Mouse (Mus musculus) cortical plate, adult 2 months (tissue): ENCODE data around the gene Katna1. TPM values are rescaled to one million over a fixed set of nuclear protein-coding genes. Genes with fewer than 3 reads are reported as not detected.
"Not testable (repeated sequence)": the region's sequence is repeated elsewhere in the genome, so short reads cannot be mapped to it uniquely, and the experiment has no call there.

Source experiments
- H3K27ac ChIP-seq: fragments of 200-500 bp; 2 replicates; pipeline ENCODE4 v1.5.1; 2012; ENCODE audit warnings: low read length, control low read depth, inconsistent platforms; ENCODE audit not compliant: insufficient read depth
- H3K4me1 ChIP-seq: fragments of 200-500 bp; 2 replicates; pipeline ENCODE4 v1.6.1; 2011; ENCODE audit warnings: low read length; ENCODE audit not compliant: control insufficient read depth, insufficient read depth
- H3K4me3 ChIP-seq: fragments of 200-500 bp; 2 replicates; pipeline ENCODE4 v1.5.1; 2011; ENCODE audit warnings: mild to moderate bottlenecking, low read length, control low read depth; ENCODE audit not compliant: insufficient read depth
- CTCF ChIP-seq: fragments of 200-500 bp; IDR thresholded peaks from 2 replicates; pipeline ENCODE4 v1.5.1; 2011; ENCODE audit warnings: mild to moderate bottlenecking, control low read depth, low read length; ENCODE audit not compliant: insufficient read depth; ENCODE audit errors: extremely low read depth
- POLR2A ChIP-seq: fragments of 200-500 bp; IDR thresholded peaks from 2 replicates; pipeline ENCODE4 v1.6.1; 2011; ENCODE audit warnings: mild to moderate bottlenecking, low read length, control low read depth; ENCODE audit not compliant: insufficient read depth; ENCODE audit errors: extremely low read depth
- polyA plus RNA-seq: library from polyadenylated mRNA; depleted of rRNA; stranded (reverse); fragments of >200 nt; gene quantifications from 2 replicates; pipeline ENCODE4 v1.2.3, GENCODE M21; 2012

The Katna1 gene
- polyA plus RNA-seq, 1 experiment: 10.4 TPM

DNA sequence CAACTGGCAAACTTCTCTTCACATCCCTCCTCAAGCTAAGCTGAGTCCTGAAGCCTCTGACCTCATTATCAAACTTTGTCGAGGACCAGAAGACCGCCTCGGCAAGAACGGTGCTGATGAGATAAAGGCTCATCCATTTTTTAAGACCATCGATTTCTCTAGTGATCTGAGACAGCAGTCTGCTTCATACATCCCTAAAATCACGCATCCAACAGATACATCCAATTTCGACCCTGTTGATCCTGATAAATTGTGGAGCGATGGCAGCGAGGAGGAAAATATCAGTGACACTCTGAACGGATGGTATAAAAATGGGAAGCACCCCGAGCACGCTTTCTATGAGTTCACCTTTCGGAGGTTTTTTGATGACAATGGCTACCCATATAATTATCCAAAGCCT, 13.3 kb upstream of the Katna1 start:
- TF ChIP-seq CTCF (no peak), POLR2A (no peak)
- H3K27ac ChIP-seq: no peak overlapping the region
- no peak overlapping the region for H3K4me3 ChIP-seq
- H3K4me1 ChIP-seq: no peaks in the 10 kb centered on the region

GRCm38 (mm10) chr10:7715056-7715455, 10.7 kb upstream of the Katna1 start:
- TF ChIP-seq POLR2A: no peak
- TF ChIP-seq CTCF: no peak
- no peak overlapping the region for H3K27ac ChIP-seq
- no peak overlapping the region for H3K4me3 ChIP-seq
- H3K4me1 ChIP-seq: no peaks in the 10 kb centered on the region

DNA sequence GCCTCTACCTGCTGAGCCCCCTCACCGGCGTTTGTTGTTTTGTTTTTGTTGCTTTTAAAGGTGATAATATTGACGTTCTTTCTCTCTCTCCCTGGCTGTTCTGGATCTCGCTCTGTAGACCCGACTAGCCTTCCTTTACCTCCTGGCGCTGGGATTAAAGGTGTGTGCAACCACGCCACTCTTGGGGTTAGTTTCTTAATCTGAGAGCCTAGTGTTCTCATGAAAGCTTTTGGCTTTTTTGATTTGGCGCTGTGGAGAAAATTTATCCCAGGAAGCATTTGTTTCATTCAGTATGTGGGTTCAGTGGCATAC, 657 bp downstream of the Katna1 start:
- Histone ChIP-seq H3K4me3 (peak overlapping the region; percentile 58), H3K27ac (no peak overlapping the region), H3K4me1 (peaks cover 2% of the 10 kb centered on the region; the same call in 1 of the 2 replicates)
- no peak for TF ChIP-seq POLR2A
- no peak for TF ChIP-seq CTCF

DNA sequence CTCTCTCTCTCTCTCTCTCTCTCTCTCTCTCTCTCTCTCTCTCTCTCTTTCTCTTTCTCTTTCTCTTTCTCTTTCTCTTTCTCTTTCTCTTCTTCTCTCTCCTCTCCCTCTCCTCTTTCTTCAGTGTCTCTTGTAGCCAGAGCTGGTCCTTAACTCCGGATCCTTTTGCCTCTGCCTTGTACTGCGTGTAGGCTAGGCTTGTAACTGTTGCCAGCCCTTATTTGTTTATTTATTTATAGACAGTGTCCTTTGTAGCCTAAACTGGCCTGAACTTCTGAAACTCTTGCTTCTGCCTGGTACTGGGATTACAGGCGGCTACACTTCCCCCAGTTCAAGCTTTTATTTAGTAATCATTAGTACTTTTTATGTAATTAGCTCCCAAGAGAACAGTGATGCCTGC, 1.2 kb downstream of the Katna1 start:
- H3K4me3 ChIP-seq: no peak overlapping the region
- H3K27ac ChIP-seq: no peak overlapping the region
- peaks cover 2% of the 10 kb centered on the region; the same call in 1 of the 2 replicates for H3K4me1 ChIP-seq
- TF ChIP-seq CTCF (no peak), POLR2A (no peak)

GRCm38 (mm10) chr10:7731582-7731981, 5.8 kb downstream of the Katna1 start:
- TF ChIP-seq POLR2A (no peak), CTCF (no peak)
- Histone ChIP-seq H3K4me1 (peaks cover 2% of the 10 kb centered on the region; the same call in 1 of the 2 replicates), H3K27ac (no peak overlapping the region), H3K4me3 (no peak overlapping the region)

- Histone ChIP-seq H3K4me3 (no peak overlapping the region), H3K27ac (no peak overlapping the region), H3K4me1 (no peaks in the 10 kb centered on the region)
- no peak for TF ChIP-seq CTCF
- no peak for TF ChIP-seq POLR2A
Measured at GRCm38 (mm10) chr10:7737122-7737521, 11.3 kb downstream of the Katna1 start.

GRCm38 (mm10) chr10:7737914-7738313, 12.1 kb downstream of the Katna1 start:
- TF ChIP-seq POLR2A (no peak), CTCF (no peak)
- H3K4me1 ChIP-seq: no peaks in the 10 kb centered on the region
- H3K4me3 ChIP-seq: no peak overlapping the region

GRCm38 (mm10) chr10:7745528-7745927, 19.7 kb downstream of the Katna1 start:
- H3K4me3 ChIP-seq, H3K27ac ChIP-seq, H3K4me1 ChIP-seq: not testable (repeated sequence)

More at GRCm38 (mm10) chr10:7737914-7738313, 12.1 kb downstream of the Katna1 start:
- no peak overlapping the region for H3K27ac ChIP-seq

GRCm38 (mm10) chr10:7748752-7749151, 23.0 kb downstream of the Katna1 start:
- no peak overlapping the region for H3K4me3 ChIP-seq
- H3K27ac ChIP-seq: no peak overlapping the region
- no peak for TF ChIP-seq CTCF
- no peak for TF ChIP-seq POLR2A
- H3K4me1 ChIP-seq: no peaks in the 10 kb centered on the region

DNA sequence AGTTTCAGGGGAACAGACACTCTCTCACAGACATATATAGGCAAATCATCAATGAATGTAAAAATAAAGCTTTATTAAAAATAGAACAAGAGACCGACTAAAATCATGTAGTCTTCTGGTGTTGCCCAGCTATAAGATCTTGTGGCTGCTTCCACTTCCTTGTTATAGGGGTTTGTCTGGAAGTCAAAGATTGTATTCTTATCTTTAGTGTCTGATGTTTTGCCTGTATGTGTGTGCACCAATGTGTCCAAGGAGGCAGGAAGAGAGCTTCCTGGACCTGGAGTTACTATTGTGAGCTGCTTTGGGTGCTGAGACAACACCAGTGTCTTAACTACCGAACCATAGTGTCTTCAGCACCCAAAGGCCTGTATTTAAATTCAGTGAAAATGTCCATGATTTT, 31.7 kb downstream of the Katna1 start:
- no peak overlapping the region for H3K27ac ChIP-seq
- H3K4me3 ChIP-seq: no peak overlapping the region
- TF ChIP-seq CTCF: no peak
- TF ChIP-seq POLR2A: no peak
- no peaks in the 10 kb centered on the region for H3K4me1 ChIP-seq

- Histone ChIP-seq H3K4me1 (no peaks in the 10 kb centered on the region), H3K4me3 (no peak overlapping the region), H3K27ac (no peak overlapping the region)
- no peak for TF ChIP-seq CTCF
- no peak for TF ChIP-seq POLR2A
Measured at GRCm38 (mm10) chr10:7772346-7772745, 46.5 kb downstream of the Katna1 start.
